Mouse (Mus musculus): ENCODE results near the gene Diras2. TPM values are rescaled to one million over a fixed set of nuclear protein-coding genes. Genes with fewer than 3 reads are reported as not detected.

The Diras2 gene
- polyA plus RNA-seq, 1 experiment from 2014 or later: 5.4 TPM

Other genes with a start within 250 kb of the Diras2 start
- gene Syk, start 51.9 kb upstream of the Diras2 start, polyA plus RNA-seq (2015; fragmentation: Nextera tagmentation; extraction: Ambion mirVana): 0.96 and 3.2 TPM in 2 replicates

Data from neural tube, embryonic 15.5 days (tissue).